Mouse (Mus musculus): ENCODE results near the gene Bbs5.

- TF ChIP-seq POLR2A (IDR thresholded peaks at IDR 0.05; ENCODE audit: borderline replicate concordance, low read depth, low read length) (no peak), CTCF (IDR thresholded peaks at IDR 0.05; ENCODE audit: low read depth, low read length) (no peak)
Observed at GRCm38 (mm10) chr2:69669853-69670252, 22.9 kb downstream of the Bbs5 start, which contains the start of gene Klhl41.

Measured in bone marrow macrophage, adult 2 months (primary cell).